14 mouse cellular contexts compared by ENCODE assay signal in the genomic region with DNA sequence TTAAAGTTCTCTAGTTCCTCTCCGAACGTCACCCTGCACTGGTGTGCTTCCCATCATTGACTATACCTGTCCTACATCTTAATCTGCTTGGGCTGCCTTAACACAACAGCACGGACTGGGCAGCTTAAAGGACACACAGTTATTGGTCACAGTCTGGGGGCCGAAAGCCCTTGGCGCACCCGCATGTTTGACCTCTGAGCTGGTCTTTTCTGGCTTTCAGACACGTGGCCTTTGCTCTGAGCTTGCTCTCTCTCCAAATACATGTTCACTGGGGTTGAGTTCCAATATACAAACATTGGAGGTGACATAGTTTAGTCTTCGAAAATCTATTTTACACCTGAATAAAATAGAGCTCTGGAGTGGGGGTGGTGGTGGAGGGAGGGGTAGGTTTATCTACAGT.
DNase-seq lines count a peak whose midpoint lies in the region; ATAC-seq lines count a peak whose summit lies in the region.
"Had no signal": no experiment of that assay in that cellular context is flagged by ENCODE, and none has a peak within 500 bp of the region (broad histone marks: within the 10 kb centered on the region; RNA-seq: fewer than 3 reads in every experiment).

No protein-coding gene starts in this region.

- H3K4me2 ChIP-seq in hindbrain, embryonic 13.5 days = peak overlapping the region; percentile 66; the same call in 1 of the 2 replicates
- no peak overlapping the region for H3K4me2 ChIP-seq in hindbrain, embryonic 14.5 days (replicated peaks)
- peak overlapping the region; percentile 88 for H3K4me2 ChIP-seq in limb, embryonic 13.5 days (replicated peaks)
- H3K4me2 ChIP-seq in liver, embryonic 16.5 days (ENCODE audit: low read depth, low read length) = peak overlapping the region; percentile 71; the same call in 1 of the 2 replicates

- peaks cover 27% of the 10 kb centered on the region for H3K4me1 ChIP-seq in hindbrain, embryonic 13.5 days (replicated peaks)
- 0 out of 2 replicates have a peak, but pooled peaks cover 3% of the 10 kb centered on the region for H3K4me1 ChIP-seq in hindbrain, embryonic 14.5 days (replicated peaks; ENCODE audit: control insufficient read depth, insufficient read depth, low read length)
- H3K4me1 ChIP-seq in limb, embryonic 13.5 days = peaks cover 24% of the 10 kb centered on the region
- peaks cover 23% of the 10 kb centered on the region for H3K4me1 ChIP-seq in limb, embryonic 10.5 days
- H3K4me1 ChIP-seq in liver, embryonic 16.5 days (ENCODE audit: control insufficient read depth, low read depth, low read length) = peaks cover 6% of the 10 kb centered on the region; the same call in 1 of the 2 replicates

- no peaks in the 10 kb centered on the region for H3K9me3 ChIP-seq in hindbrain, embryonic 13.5 days
- H3K9me3 ChIP-seq in hindbrain, embryonic 14.5 days (ENCODE audit: control insufficient read depth, low read length) = no peaks in the 10 kb centered on the region
- H3K9me3 ChIP-seq in limb, embryonic 13.5 days = no peaks in the 10 kb centered on the region
- no peaks in the 10 kb centered on the region for H3K9me3 ChIP-seq in limb, embryonic 10.5 days (replicated peaks)
- no peaks in the 10 kb centered on the region for H3K9me3 ChIP-seq in liver, embryonic 16.5 days (replicated peaks; ENCODE audit: control insufficient read depth, low read length)
- H3K9me3 ChIP-seq: limb, embryonic 15.5 days had no signal

- no peak for ATAC-seq in hindbrain, embryonic 13.5 days (ENCODE audit: low FRiP score)
- ATAC-seq in hindbrain, embryonic 14.5 days (ENCODE audit: low FRiP score) = no peak
- no peak for ATAC-seq in limb, embryonic 13.5 days (ENCODE audit: low FRiP score, low read depth)
- 0 out of 2 replicates have a peak, but pooled peaks have one; percentile 24 for ATAC-seq in liver, embryonic 16.5 days (ENCODE audit: low read depth)

- H3K9ac ChIP-seq in hindbrain, embryonic 13.5 days = no peak overlapping the region
- no peak overlapping the region for H3K9ac ChIP-seq in hindbrain, embryonic 14.5 days
- no peak overlapping the region for H3K9ac ChIP-seq in limb, embryonic 13.5 days
- H3K9ac ChIP-seq in liver, embryonic 16.5 days (ENCODE audit: low read depth, low read length) = no peak overlapping the region
- H3K9ac ChIP-seq: limb, embryonic 15.5 days had no signal

- peaks cover 34% of the 10 kb centered on the region for H3K27me3 ChIP-seq in hindbrain, embryonic 13.5 days
- 0 out of 2 replicates have a peak, but pooled peaks cover 12% of the 10 kb centered on the region for H3K27me3 ChIP-seq in hindbrain, embryonic 14.5 days (ENCODE audit: control insufficient read depth, insufficient read depth, low read length)
- H3K27me3 ChIP-seq in limb, embryonic 13.5 days = peaks cover 23% of the 10 kb centered on the region
- peaks cover 28% of the 10 kb centered on the region for H3K27me3 ChIP-seq in limb, embryonic 10.5 days (ENCODE audit: low read depth, poor library complexity, severe bottlenecking)
- H3K27me3 ChIP-seq in liver, embryonic 16.5 days (ENCODE audit: control insufficient read depth, insufficient read depth, low read depth, low read length) = peaks cover 17% of the 10 kb centered on the region
- H3K27me3 ChIP-seq: limb, embryonic 15.5 days had no signal

- no peak overlapping the region for H3K27ac ChIP-seq in hindbrain, embryonic 13.5 days
- H3K27ac ChIP-seq in hindbrain, embryonic 14.5 days = no peak overlapping the region
- no peak overlapping the region for H3K27ac ChIP-seq in limb, embryonic 13.5 days
- H3K27ac ChIP-seq in limb, embryonic 10.5 days = no peak overlapping the region
- H3K27ac ChIP-seq in liver, embryonic 16.5 days (ENCODE audit: low read length) = no peak overlapping the region
- H3K27ac ChIP-seq: limb, embryonic 15.5 days had no signal

- WGBS in hindbrain, embryonic 13.5 days = 67% methylated on average over 8 of the region's 8 CpGs
- WGBS in hindbrain, embryonic 14.5 days = 72% methylated on average over 8 of the region's 8 CpGs
- WGBS in limb, embryonic 13.5 days = 65% methylated on average over 8 of the region's 8 CpGs
- WGBS in limb, embryonic 10.5 days = 74% methylated on average over 8 of the region's 8 CpGs
- WGBS in liver, embryonic 16.5 days (ENCODE audit: insufficient replicate concordance) = 58% methylated on average over 8 of the region's 8 CpGs

- H3K36me3 ChIP-seq in hindbrain, embryonic 13.5 days = no peaks in the 10 kb centered on the region
- no peaks in the 10 kb centered on the region for H3K36me3 ChIP-seq in hindbrain, embryonic 14.5 days (replicated peaks; ENCODE audit: control insufficient read depth, insufficient read depth)
- H3K36me3 ChIP-seq in limb, embryonic 13.5 days = no peaks in the 10 kb centered on the region
- no peaks in the 10 kb centered on the region for H3K36me3 ChIP-seq in limb, embryonic 10.5 days
- H3K36me3 ChIP-seq in liver, embryonic 16.5 days (ENCODE audit: control insufficient read depth, insufficient read depth) = no peaks in the 10 kb centered on the region
- H3K36me3 ChIP-seq: limb, embryonic 15.5 days had no signal

- H3K4me3 ChIP-seq in hindbrain, embryonic 13.5 days = no peak overlapping the region
- H3K4me3 ChIP-seq in hindbrain, embryonic 14.5 days (replicated peaks; ENCODE audit: low read length) = no peak overlapping the region
- no peak overlapping the region for H3K4me3 ChIP-seq in limb, embryonic 13.5 days
- no peak overlapping the region for H3K4me3 ChIP-seq in limb, embryonic 10.5 days
- H3K4me3 ChIP-seq in liver, embryonic 16.5 days (ENCODE audit: low read depth, low read length) = no peak overlapping the region

- DNase-seq in cerebellum, adult 11-12 months = peak; percentile 18
- no peak for DNase-seq in cerebellum, adult 11 months
- no peak for DNase-seq in hindbrain, embryonic 14.5 days (ENCODE audit: low spot score)
- no peak for DNase-seq in limb, embryonic 10.5 days (ENCODE audit: low spot score)
- DNase-seq in spleen, adult 12 weeks (ENCODE audit: low spot score) = no peak
- DNase-seq: adrenal gland, adult 8-10 months; cerebellum, adult 2 months; embryo, embryonic 11 days; gastrocnemius, postnatal 14 days; thymus, postnatal 36 days had no signal
